ENCODE assay signal across 8 mouse cellular contexts in genomic region chr5:145116316-145116715, GRCm38 (mm10). TPM values are rescaled to one million over a fixed set of nuclear protein-coding genes. Genes with fewer than 3 reads are reported as not detected.
DNase-seq lines count a peak whose midpoint lies in the region; ATAC-seq lines count a peak whose summit lies in the region.

No protein-coding gene starts in this region.

- peak overlapping the region; percentile 14; the same call in 1 of the 2 replicates for H3K9ac ChIP-seq in liver, embryonic 11.5 days (ENCODE audit: low read depth, low read length)
- no peak overlapping the region for H3K9ac ChIP-seq in forebrain, embryonic 11.5 days (ENCODE audit: low read length)

- peak; percentile 77 for DNase-seq in ovary, adult 18-20 months (ENCODE audit: low spot score)
- no peak for DNase-seq in ovary, postnatal 10 days (ENCODE audit: low spot score)
- no peak for DNase-seq in embryonic facial prominence, embryonic 10.5 days (ENCODE audit: low spot score)
- DNase-seq in heart, postnatal 36 days: peak; percentile 67 to 71
- DNase-seq in liver, embryonic 11.5 days (ENCODE audit: low spot score): no peak
- DNase-seq in ovary, postnatal 36 days (ENCODE audit: low spot score): peak; percentile 55
- DNase-seq in frontal cortex, postnatal 14 days (ENCODE audit: low spot score in 2 of 2): no peak
- DNase-seq in forebrain, embryonic 11.5 days (ENCODE audit: low spot score): no peak

- intact Hi-C loops in heart, postnatal 36 days (cut with DNase I): no loop called here

- H3K27ac ChIP-seq in embryonic facial prominence, embryonic 10.5 days (replicated peaks): no peak overlapping the region
- peak overlapping the region; percentile 68 for H3K27ac ChIP-seq in liver, embryonic 11.5 days (ENCODE audit: low read depth, low read length)
- no peak overlapping the region for H3K27ac ChIP-seq in forebrain, embryonic 11.5 days (ENCODE audit: low read depth, low read length)

- H3K4me3 ChIP-seq in embryonic facial prominence, embryonic 10.5 days: peak overlapping the region; percentile 2; the same call in 1 of the 2 replicates
- H3K4me3 ChIP-seq in liver, embryonic 11.5 days (ENCODE audit: low read depth, low read length): peak overlapping the region; percentile 12; the same call in 1 of the 2 replicates
- no peak overlapping the region for H3K4me3 ChIP-seq in forebrain, embryonic 11.5 days (ENCODE audit: low read depth, low read length)

- no peak for ATAC-seq in liver, embryonic 11.5 days (replicated peaks; ENCODE audit: low FRiP score)
- no peak for ATAC-seq in forebrain, embryonic 11.5 days (replicated peaks; ENCODE audit: low FRiP score)

- H3K27me3 ChIP-seq in embryonic facial prominence, embryonic 10.5 days (replicated peaks; ENCODE audit: low read depth, poor library complexity, severe bottlenecking): peaks cover 35% of the 10 kb centered on the region
- no peaks in the 10 kb centered on the region for H3K27me3 ChIP-seq in liver, embryonic 11.5 days (replicated peaks; ENCODE audit: control insufficient read depth, insufficient read depth, low read length)
- H3K27me3 ChIP-seq in forebrain, embryonic 11.5 days (ENCODE audit: control insufficient read depth, insufficient read depth, low read length): peaks cover 9% of the 10 kb centered on the region; the same call in 1 of the 2 replicates

- H3K4me1 ChIP-seq in embryonic facial prominence, embryonic 10.5 days: peaks cover 24% of the 10 kb centered on the region
- peaks cover 16% of the 10 kb centered on the region for H3K4me1 ChIP-seq in liver, embryonic 11.5 days (replicated peaks; ENCODE audit: control insufficient read depth, insufficient read depth, low read length)
- H3K4me1 ChIP-seq in forebrain, embryonic 11.5 days (replicated peaks; ENCODE audit: control insufficient read depth, insufficient read depth, low read length): 0 out of 2 replicates have a peak, but pooled peaks cover 4% of the 10 kb centered on the region

- 0 out of 2 replicates have a peak, but pooled peaks cover 4% of the 10 kb centered on the region for H3K9me3 ChIP-seq in embryonic facial prominence, embryonic 10.5 days
- no peaks in the 10 kb centered on the region for H3K9me3 ChIP-seq in liver, embryonic 11.5 days (ENCODE audit: control insufficient read depth, low read length)
- no peaks in the 10 kb centered on the region for H3K9me3 ChIP-seq in forebrain, embryonic 11.5 days (ENCODE audit: control insufficient read depth, low read length)

- 48% methylated on average over 4 of the region's 4 CpGs for WGBS in embryonic facial prominence, embryonic 10.5 days
- 28% methylated on average over 4 of the region's 4 CpGs for WGBS in liver, embryonic 11.5 days
- 65% methylated on average over 4 of the region's 4 CpGs for WGBS in forebrain, embryonic 11.5 days

- H3K4me2 ChIP-seq in liver, embryonic 11.5 days: peak overlapping the region; percentile 95
- H3K4me2 ChIP-seq in forebrain, embryonic 11.5 days (ENCODE audit: low read depth, low read length, severe bottlenecking): no peak overlapping the region

- 0 out of 2 replicates have a peak, but pooled peaks cover 2% of the 10 kb centered on the region for H3K36me3 ChIP-seq in embryonic facial prominence, embryonic 10.5 days (replicated peaks)
- H3K36me3 ChIP-seq in liver, embryonic 11.5 days (ENCODE audit: control insufficient read depth, insufficient read depth, low read length): peaks cover 5% of the 10 kb centered on the region; the same call in 1 of the 2 replicates
- H3K36me3 ChIP-seq in forebrain, embryonic 11.5 days (ENCODE audit: control insufficient read depth, insufficient read depth, low read length): no peaks in the 10 kb centered on the region

RNA-seq across cellular contexts. Expression of gene Arpc1b, which starts 2.3 kb away (rescaled TPM):
- polyA plus RNA-seq in embryonic facial prominence, embryonic 10.5 days (2016; fragmentation: Nextera tagmentation; extraction: Ambion mirVana): 95.4 and 97.9 TPM in 2 replicates
- 10 to 100 TPM; 71.7 to 84.7 TPM for total RNA-seq in heart, postnatal 36 days (2021)
- 190 and 209 TPM in 2 replicates for polyA plus RNA-seq in liver, embryonic 11.5 days (2014; fragmentation: Nextera tagmentation; extraction: Ambion mirVana)
- 51.2 and 62.8 TPM in 2 replicates for polyA plus RNA-seq in forebrain, embryonic 11.5 days (2014; fragmentation: Nextera tagmentation; extraction: Ambion mirVana)

RNA-seq across cellular contexts. Expression of gene Pdap1, which starts 23.7 kb away (rescaled TPM):
- polyA plus RNA-seq in embryonic facial prominence, embryonic 10.5 days (2016; fragmentation: Nextera tagmentation; extraction: Ambion mirVana): 144 and 151 TPM in 2 replicates
- 10 to 100 TPM; 39.3 to 45.7 TPM for total RNA-seq in heart, postnatal 36 days (2021)
- 104 and 122 TPM in 2 replicates for polyA plus RNA-seq in liver, embryonic 11.5 days (2014; fragmentation: Nextera tagmentation; extraction: Ambion mirVana)
- polyA plus RNA-seq in forebrain, embryonic 11.5 days (2014; fragmentation: Nextera tagmentation; extraction: Ambion mirVana): 135 and 136 TPM in 2 replicates

RNA-seq across cellular contexts. Expression of gene Bud31, which starts 23.8 kb away (rescaled TPM):
- polyA plus RNA-seq in embryonic facial prominence, embryonic 10.5 days (2016; fragmentation: Nextera tagmentation; extraction: Ambion mirVana): 249 and 250 TPM in 2 replicates
- total RNA-seq in heart, postnatal 36 days (2021): 10 to 100 TPM; 59.5 to 61.1 TPM
- 233 and 243 TPM in 2 replicates for polyA plus RNA-seq in liver, embryonic 11.5 days (2014; fragmentation: Nextera tagmentation; extraction: Ambion mirVana)
- 252 and 253 TPM in 2 replicates for polyA plus RNA-seq in forebrain, embryonic 11.5 days (2014; fragmentation: Nextera tagmentation; extraction: Ambion mirVana)

RNA-seq across cellular contexts. Expression of gene Kpna7, which starts 32.5 kb away (rescaled TPM):
- polyA plus RNA-seq in embryonic facial prominence, embryonic 10.5 days (2016; fragmentation: Nextera tagmentation; extraction: Ambion mirVana): 0.06 TPM in 1 of 2 replicates, not detected in the other
- not detected for total RNA-seq in heart, postnatal 36 days (2021)
- 0.06 and 0.27 TPM in 2 replicates for polyA plus RNA-seq in liver, embryonic 11.5 days (2014; fragmentation: Nextera tagmentation; extraction: Ambion mirVana)
- not detected in 2 replicates for polyA plus RNA-seq in forebrain, embryonic 11.5 days (2014; fragmentation: Nextera tagmentation; extraction: Ambion mirVana)

RNA-seq across cellular contexts. Expression of gene Arpc1a, which starts 32.7 kb away (rescaled TPM):
- 122 and 129 TPM in 2 replicates for polyA plus RNA-seq in embryonic facial prominence, embryonic 10.5 days (2016; fragmentation: Nextera tagmentation; extraction: Ambion mirVana)
- 10 to 100 TPM; 63.4 to 64.3 TPM for total RNA-seq in heart, postnatal 36 days (2021)
- polyA plus RNA-seq in liver, embryonic 11.5 days (2014; fragmentation: Nextera tagmentation; extraction: Ambion mirVana): 114 TPM in 2 replicates
- polyA plus RNA-seq in forebrain, embryonic 11.5 days (2014; fragmentation: Nextera tagmentation; extraction: Ambion mirVana): 145 and 150 TPM in 2 replicates

Comparison
In these comparisons a context has a peak if more than half of its experiments do, and no peak if none do; other contexts are left out.
1. DNase-seq: peak in ovary, adult 18-20 months (single experiment), heart, postnatal 36 days (2 of 2) and ovary, postnatal 36 days (single experiment); none in ovary, postnatal 10 days (single experiment), embryonic facial prominence, embryonic 10.5 days (single experiment), liver, embryonic 11.5 days (single experiment), frontal cortex, postnatal 14 days (0 of 2) and forebrain, embryonic 11.5 days (single experiment).